Mouse (Mus musculus): ENCODE results near the gene Usp11.
A peak's percentile ranks its signal among the peaks of the same experiment; 100 is the strongest.

Usp11 gene

DNA sequence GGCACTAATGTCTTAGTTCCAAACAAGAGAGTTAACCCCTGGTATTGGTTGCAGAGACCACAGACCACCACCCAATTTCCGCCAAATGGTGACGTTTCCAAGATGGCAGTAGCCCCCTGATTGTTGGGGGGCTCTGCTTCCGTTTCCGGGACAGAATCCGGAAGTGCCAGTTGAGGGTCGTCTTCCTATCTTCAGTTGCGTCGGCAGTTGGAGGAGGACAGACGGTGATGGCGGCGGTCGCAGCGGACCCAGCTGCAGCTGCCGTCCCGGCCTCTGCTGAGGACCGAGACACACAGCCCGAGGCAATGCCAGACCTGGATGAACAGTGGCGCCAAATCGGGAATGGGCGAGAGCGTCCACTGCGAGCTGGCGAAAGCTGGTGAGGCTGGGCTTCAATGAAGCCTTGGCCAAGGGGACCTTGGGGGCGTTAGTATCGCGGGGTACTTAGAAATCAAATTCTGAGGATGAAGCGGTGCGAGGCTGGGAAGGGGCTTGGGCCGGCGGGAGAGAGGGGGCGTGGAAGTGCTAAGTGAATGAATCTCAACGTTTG lies at the start of gene Usp11:
Usp11 (plus strand) TSS at position 166 of the 550 bp plus-strand sequence.
- DNase-seq (ENCODE audit: low spot score in 2 of 2) = peak; percentile 14 to 62

GRCm38 (mm10) chrX:20657593-20657992 lies 46.1 kb upstream of the Usp11 start:
- DNase-seq (ENCODE audit: low spot score in 2 of 2) = no peak

- DNase-seq (ENCODE audit: low spot score in 2 of 2) = peak; percentile 72
These were observed 45.6 kb upstream of the Usp11 start, which contains the start of gene Uba1 for GRCm38 (mm10) chrX:20658026-20658652. Gene Uba1 (plus strand): TSS chrX:20658326.

- DNase-seq (ENCODE audit: low spot score in 2 of 2) = no peak
These were observed 44.8 kb upstream of the Usp11 start for GRCm38 (mm10) chrX:20658891-20659406.

DNA sequence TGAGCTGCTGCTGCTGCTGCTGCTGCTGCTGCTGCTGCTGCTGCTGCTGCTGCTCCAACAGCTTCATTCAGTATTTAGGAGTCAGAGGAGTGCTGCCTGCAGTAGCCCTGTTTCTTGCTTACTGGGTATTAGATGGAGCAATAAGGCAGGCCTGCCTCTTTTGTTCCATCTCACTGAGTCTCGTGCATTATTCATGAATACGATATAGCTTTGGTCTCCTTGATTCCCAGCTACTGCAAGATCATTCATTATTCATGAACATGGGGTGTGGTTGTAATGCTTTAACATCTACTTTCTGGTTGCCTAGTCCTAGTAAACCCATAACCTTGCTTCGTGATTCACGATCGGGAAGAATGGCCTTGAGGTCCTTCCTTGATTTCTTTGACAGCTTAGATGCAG lies 41.4 kb upstream of the Usp11 start:
- no peak for DNase-seq (ENCODE audit: low spot score in 2 of 2)

DNA sequence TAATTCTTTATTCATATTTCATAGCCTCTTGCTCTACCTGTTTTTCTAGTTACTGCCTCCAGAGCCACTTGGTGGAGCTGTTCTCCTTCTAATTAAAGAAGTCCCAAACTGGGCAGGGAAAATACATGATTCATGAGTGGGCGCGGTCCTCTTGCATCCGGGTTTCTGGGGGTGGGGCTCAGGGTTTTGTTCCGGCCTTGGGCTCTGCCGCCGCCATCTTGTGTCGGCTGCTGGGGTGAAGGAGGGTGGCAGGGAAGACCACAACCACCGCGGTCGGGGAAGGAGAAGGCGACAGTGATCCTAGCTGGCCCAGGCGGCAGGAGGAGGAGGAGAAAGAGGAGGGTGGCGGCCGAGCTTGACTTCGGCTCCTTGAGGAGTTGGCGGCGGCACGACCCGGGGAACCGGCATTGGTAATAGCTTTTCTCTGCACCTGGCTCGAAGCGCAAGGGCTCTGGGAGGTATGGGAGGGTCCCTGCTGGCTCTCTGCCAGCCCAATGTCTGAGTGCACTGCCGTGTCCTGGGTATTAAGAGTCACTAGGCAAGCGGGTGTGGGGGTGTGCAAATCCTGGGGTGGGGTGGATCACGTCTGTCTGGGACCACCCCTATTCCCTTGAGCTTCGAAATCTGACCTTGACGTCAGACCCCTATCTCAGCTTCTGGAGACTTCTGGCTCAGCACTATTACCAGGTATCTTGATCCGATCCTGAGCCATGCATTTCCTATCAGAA lies 40.8 kb upstream of the Usp11 start:
- peak; percentile 82 to 85 for DNase-seq (ENCODE audit: low spot score in 2 of 2)

GRCm38 (mm10) chrX:20663444-20663790 lies 40.3 kb upstream of the Usp11 start:
- no peak for DNase-seq (ENCODE audit: low spot score in 2 of 2)

DNA sequence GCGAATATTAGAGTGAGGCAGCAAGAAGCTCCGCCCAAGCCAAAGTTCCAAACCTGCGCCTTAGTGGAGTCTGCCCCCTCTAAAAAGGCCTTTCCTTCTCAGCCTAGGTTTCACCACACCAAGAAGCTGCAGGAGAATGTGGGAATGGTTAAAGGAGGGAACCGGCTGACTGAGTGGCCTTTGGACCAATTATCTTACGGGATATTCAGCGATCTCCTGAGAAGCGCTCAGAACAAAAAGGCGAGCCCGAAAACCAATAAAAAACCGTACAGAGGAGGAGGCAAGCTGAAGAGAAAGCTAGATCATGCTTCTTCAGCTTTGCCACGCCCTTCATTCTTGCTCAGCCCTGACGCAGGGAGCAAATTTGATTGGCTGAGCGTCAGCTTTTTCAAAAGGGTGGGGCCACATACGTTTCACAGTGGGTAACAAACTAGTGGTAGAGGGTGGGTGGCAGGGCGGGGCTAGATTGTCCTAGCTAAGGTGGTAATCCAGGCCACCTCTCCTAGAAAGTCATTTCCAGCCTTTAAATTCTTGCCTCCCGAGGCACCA lies 16.1 kb upstream of the Usp11 start, which contains the start of gene Cdk16:
Cdk16 (plus strand) TSS at position 436 of the 549 bp plus-strand sequence.
- DNase-seq (ENCODE audit: low spot score in 2 of 2) = peak; percentile 80 to 83

DNA sequence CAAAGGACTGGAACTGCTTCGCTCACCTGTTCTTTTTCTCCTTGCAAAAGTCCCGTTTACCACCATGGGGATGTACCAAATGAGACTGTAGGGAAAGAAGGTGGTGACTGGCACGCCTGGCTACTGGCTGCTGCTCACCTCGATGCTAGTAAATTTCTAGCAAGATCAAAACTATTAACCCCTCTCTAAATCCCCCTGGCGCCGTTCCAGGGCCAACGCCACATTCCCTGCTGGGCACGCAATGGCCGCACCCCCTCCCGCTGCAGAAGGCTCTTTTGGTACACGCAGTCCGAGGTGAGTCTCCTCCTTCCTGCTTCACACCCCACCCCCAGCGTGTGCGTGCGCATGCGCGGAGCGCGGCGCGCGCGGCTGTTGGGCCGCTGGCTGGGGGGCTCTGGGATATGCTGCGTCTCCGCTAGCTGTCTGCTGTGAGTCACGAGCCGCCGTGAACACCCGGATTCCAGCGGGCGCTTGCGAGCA lies 15.6 kb upstream of the Usp11 start:
- peak; percentile 78 to 87 for DNase-seq (ENCODE audit: low spot score in 2 of 2)

DNA sequence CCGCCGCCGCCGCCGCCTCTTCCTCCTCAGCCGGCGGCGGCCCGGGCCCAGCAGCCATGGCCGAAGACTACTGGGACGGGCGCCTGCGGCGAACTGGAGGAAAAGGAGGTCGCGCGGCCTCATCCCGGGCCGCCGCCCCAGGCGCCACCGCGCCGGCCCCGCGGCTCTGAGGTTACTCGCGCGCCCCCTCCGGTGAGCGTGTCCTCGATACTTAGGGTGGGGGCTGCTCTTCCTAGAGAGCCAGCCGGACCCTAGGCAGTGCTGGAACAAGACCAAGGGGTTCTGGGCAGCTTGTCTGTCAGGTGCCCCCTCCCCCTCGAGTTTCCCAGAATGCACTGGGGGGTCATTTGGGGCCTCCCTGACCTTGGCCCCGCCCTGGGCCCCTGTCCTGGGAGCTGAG lies 15.1 kb upstream of the Usp11 start:
- peak; percentile 45 to 79 for DNase-seq (ENCODE audit: low spot score in 2 of 2)

DNA sequence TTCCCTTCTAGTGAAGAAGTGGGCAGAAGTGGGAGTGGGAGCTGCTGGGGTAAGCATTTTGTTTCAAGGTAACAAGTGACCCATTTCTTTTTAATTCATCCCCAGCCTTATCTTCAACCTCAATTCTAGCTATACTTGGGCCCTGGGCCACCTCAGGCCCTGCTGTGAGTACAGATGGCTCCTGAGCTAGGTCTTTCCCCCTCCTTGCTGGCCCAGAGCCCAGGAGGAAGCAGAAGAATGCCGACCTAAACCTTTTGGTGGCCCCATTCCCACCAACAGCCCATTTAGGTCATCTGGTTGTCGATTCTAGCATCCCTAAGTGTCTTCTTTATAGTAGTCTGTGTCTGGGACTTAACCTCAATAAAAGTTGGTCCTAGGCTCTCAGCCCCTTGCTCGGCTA lies 12.1 kb upstream of the Usp11 start:
- DNase-seq (ENCODE audit: low spot score in 2 of 2) = no peak

DNA sequence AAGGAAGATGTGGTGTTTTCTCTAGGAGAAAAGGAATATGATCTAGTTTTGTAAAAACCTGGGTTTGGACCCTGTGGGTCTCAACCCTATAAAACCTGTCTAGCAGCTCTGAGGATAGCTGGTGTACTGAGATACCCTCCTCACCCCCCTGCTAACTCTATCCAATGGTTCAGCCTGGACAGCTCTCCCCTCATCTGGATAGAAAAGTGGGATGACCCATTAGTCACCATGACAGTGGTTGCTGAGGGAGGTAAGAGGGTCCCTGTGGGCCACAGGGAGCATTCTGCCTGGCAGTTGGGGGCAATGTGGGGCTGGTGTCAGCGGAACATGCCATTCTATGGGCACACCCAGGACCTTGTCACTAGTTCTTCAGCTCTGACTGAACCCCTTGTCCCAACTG lies 11.1 kb upstream of the Usp11 start:
- no peak for DNase-seq (ENCODE audit: low spot score in 2 of 2)

- no peak for DNase-seq (ENCODE audit: low spot score in 2 of 2)
These were observed 7.9 kb upstream of the Usp11 start for GRCm38 (mm10) chrX:20695842-20696241.

GRCm38 (mm10) chrX:20704295-20705082 lies 783 bp downstream of the Usp11 start:
- DNase-seq (ENCODE audit: low spot score in 2 of 2) = peak; percentile 64 to 80

DNA sequence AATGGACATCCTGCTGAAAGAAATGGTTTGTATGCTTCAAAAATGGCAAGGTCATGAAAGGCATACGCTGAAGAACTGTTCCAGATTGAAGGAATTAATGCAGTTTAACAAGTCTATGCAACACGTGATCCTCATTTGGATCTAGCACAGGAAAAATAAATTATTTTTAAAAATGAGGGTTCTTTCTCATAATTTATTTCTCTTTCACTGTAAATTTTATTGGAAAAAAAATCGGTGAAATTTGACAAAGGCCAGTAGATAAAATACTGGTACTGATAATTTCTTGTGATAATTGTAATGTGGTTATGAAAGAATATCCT lies 1.3 kb downstream of the Usp11 start:
- DNase-seq (ENCODE audit: low spot score in 2 of 2) = no peak

- DNase-seq (ENCODE audit: low spot score in 2 of 2) = no peak
These were observed 25.0 kb downstream of the Usp11 start for GRCm38 (mm10) chrX:20728681-20729080.

DNA sequence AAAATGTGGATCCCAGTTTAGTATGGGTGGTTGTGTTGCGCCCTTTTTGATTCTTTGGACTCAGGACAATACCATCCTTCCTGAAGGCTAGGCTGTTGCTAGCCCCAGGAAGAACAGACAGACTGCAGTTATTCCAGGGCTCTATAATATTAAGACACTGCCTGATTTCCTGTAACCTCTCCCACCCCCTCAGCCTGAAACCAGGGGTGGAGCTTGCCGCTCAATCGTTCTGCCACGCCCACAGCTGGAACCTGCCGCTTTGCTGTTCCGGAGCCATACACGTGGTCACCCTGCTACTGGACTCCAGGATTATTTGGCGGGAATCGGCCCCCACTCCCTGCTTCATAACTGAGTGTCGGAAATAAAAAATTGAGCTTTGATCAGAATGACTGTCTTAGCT lies 26.3 kb downstream of the Usp11 start:
- DNase-seq (ENCODE audit: low spot score in 2 of 2) = peak in 1 of 2 experiments; percentile 11

DNA sequence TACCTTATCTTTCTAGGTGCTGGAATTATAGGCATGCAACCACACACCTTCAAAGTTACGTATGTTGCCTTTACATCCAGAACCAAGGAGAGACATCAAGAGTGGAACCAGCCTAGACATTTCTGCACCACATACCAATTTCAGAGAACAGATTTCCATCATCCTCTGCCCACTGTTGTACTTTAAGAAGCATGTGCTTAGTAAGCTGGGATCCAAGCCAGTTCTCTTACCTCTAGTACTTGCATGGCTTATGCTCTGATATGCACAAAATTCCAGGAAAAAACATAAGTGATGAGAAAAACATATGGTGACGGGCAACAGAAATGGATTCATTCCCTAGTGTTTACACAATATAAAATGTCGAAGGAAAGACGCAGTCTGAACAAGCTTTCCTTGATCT lies 32.8 kb downstream of the Usp11 start:
- DNase-seq (ENCODE audit: low spot score in 2 of 2) = no peak

DNA sequence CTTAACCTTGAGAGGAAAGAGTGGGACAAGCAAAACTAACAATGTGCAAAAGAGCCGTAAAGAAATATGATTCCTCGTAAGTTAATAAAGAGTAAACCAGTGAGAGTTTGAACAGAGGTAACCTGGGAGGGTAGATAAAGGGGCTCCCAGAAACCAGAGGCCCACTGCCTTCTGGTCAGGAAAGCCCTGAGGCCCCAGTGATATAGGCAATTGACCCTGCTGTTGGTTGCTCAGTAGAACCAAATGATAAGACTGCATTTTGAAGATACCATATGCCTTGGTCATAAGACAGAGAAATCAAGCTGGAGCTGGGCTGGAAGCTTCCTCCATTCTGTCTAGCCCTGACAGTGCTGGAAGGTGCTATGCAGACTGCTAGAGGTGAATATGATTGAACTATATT lies 45.1 kb downstream of the Usp11 start:
- DNase-seq (ENCODE audit: low spot score in 2 of 2) = no peak

- DNase-seq (ENCODE audit: low spot score in 2 of 2) = no peak
These were observed 57.5 kb downstream of the Usp11 start for GRCm38 (mm10) chrX:20761201-20761600.
